Mouse (Mus musculus): ENCODE measurements at regions not wholly inside any gene's neighbourhood (a gene's known extent, or its start where the extent isn't known, plus 50 kb on each side); places are given as distances from the start of the nearest gene placed in this dataset.

- H3K4me3 ChIP-seq: no peak overlapping the region
- intact Hi-C loops (cut with DNase I): no loop called here
- no peak overlapping the region for H3K9ac ChIP-seq (ENCODE audit: low read depth, low read length)
- WGBS: 93% methylated on average over 5 of the region's 5 CpGs
- no peaks in the 10 kb centered on the region for H3K36me3 ChIP-seq (ENCODE audit: control insufficient read depth, insufficient read depth, low read length)
- no peaks in the 10 kb centered on the region for H3K27me3 ChIP-seq (ENCODE audit: control insufficient read depth, insufficient read depth, low read length)
- no peak overlapping the region for H3K27ac ChIP-seq
- H3K79me2 ChIP-seq (replicated peaks; ENCODE audit: control insufficient read depth, insufficient read depth, low read length): no peaks in the 10 kb centered on the region
- H3K4me1 ChIP-seq (ENCODE audit: control insufficient read depth, insufficient read depth, low read length): no peaks in the 10 kb centered on the region
- TF ChIP-seq EP300 (IDR thresholded peaks at IDR 0.05; ENCODE audit: insufficient read depth, low read depth, low read length) (no peak), POLR2A (IDR thresholded peaks at IDR 0.05; ENCODE audit: insufficient read depth, low read depth, low read length) (no peak), CTCF (IDR thresholded peaks at IDR 0.05) (no peak)
- DNase-seq: no peak
Measured at GRCm38 (mm10) chr2:72561383-72561782, 85.4 kb downstream of the Cdca7 start.

- H3K4me1 ChIP-seq (ENCODE audit: control insufficient read depth, insufficient read depth, low read length): no peaks in the 10 kb centered on the region
- intact Hi-C loops (cut with DNase I): no loop called here
- no peak overlapping the region for H3K4me3 ChIP-seq
- no peak for TF ChIP-seq POLR2A (IDR thresholded peaks at IDR 0.05; ENCODE audit: insufficient read depth, low read depth, low read length)
- no peak for TF ChIP-seq CTCF (IDR thresholded peaks at IDR 0.05)
- DNase-seq: no peak
- no peaks in the 10 kb centered on the region for H3K79me2 ChIP-seq (replicated peaks; ENCODE audit: control insufficient read depth, insufficient read depth, low read length)
- no peak overlapping the region for H3K9ac ChIP-seq (ENCODE audit: low read depth, low read length)
- H3K27ac ChIP-seq: no peak overlapping the region
- WGBS: 65% methylated on average over 1 of the region's 1 CpGs
- H3K27me3 ChIP-seq (ENCODE audit: control insufficient read depth, insufficient read depth, low read length): no peaks in the 10 kb centered on the region
- H3K36me3 ChIP-seq (ENCODE audit: control insufficient read depth, insufficient read depth, low read length): no peaks in the 10 kb centered on the region
Measured at GRCm38 (mm10) chr2:72578322-72578721, 102.4 kb downstream of the Cdca7 start.

GRCm38 (mm10) chr2:72581136-72581535 is 105.2 kb downstream of the Cdca7 start:
- H3K36me3 ChIP-seq (ENCODE audit: control insufficient read depth, insufficient read depth, low read length): no peaks in the 10 kb centered on the region
- DNase-seq: no peak
- H3K9ac ChIP-seq (ENCODE audit: low read depth, low read length): no peak overlapping the region
- H3K4me1 ChIP-seq (ENCODE audit: control insufficient read depth, insufficient read depth, low read length): no peaks in the 10 kb centered on the region
- TF ChIP-seq CTCF (IDR thresholded peaks at IDR 0.05) (no peak), POLR2A (IDR thresholded peaks at IDR 0.05; ENCODE audit: insufficient read depth, low read depth, low read length) (no peak)
- intact Hi-C loops (cut with DNase I): no loop called here
- WGBS: 59% methylated on average over 6 of the region's 6 CpGs
- no peak overlapping the region for H3K27ac ChIP-seq
- H3K27me3 ChIP-seq (ENCODE audit: control insufficient read depth, insufficient read depth, low read length): no peaks in the 10 kb centered on the region
- no peak overlapping the region for H3K4me3 ChIP-seq
- H3K79me2 ChIP-seq (replicated peaks; ENCODE audit: control insufficient read depth, insufficient read depth, low read length): no peaks in the 10 kb centered on the region

GRCm38 (mm10) chr2:72588814-72589213 is 112.9 kb downstream of the Cdca7 start:
- H3K36me3 ChIP-seq (ENCODE audit: control insufficient read depth, insufficient read depth, low read length): peaks cover 2% of the 10 kb centered on the region; the same call in 1 of the 2 replicates
- no peak overlapping the region for H3K9ac ChIP-seq (ENCODE audit: low read depth, low read length)
- TF ChIP-seq POLR2A (IDR thresholded peaks at IDR 0.05; ENCODE audit: insufficient read depth, low read depth, low read length) (no peak), EP300 (IDR thresholded peaks at IDR 0.05; ENCODE audit: insufficient read depth, low read depth, low read length) (peak; percentile 53; the same call in 1 of the 2 replicates)
- no peaks in the 10 kb centered on the region for H3K27me3 ChIP-seq (ENCODE audit: control insufficient read depth, insufficient read depth, low read length)
- peak overlapping the region; percentile 26; the same call in 1 of the 2 replicates for H3K27ac ChIP-seq
- 41% methylated on average over 7 of the region's 7 CpGs for WGBS
- H3K4me3 ChIP-seq: no peak overlapping the region
- H3K79me2 ChIP-seq (replicated peaks; ENCODE audit: control insufficient read depth, insufficient read depth, low read length): no peaks in the 10 kb centered on the region
- DNase-seq: peak in 1 of 2 experiments; percentile 14
- H3K4me1 ChIP-seq (ENCODE audit: control insufficient read depth, insufficient read depth, low read length): peaks cover 5% of the 10 kb centered on the region
- intact Hi-C loops (cut with DNase I): no loop called here

GRCm38 (mm10) chr2:72592011-72592410 is 116.1 kb downstream of the Cdca7 start:
- intact Hi-C loops (cut with DNase I): loop anchor here (5.0 kb wide), 1 partner anchor 160 kb away; no protein-coding TSS in a partner anchor
- peaks cover 5% of the 10 kb centered on the region for H3K4me1 ChIP-seq (ENCODE audit: control insufficient read depth, insufficient read depth, low read length)
- 61% methylated on average over 3 of the region's 3 CpGs for WGBS
- H3K36me3 ChIP-seq (ENCODE audit: control insufficient read depth, insufficient read depth, low read length): peaks cover 2% of the 10 kb centered on the region; the same call in 1 of the 2 replicates
- H3K27ac ChIP-seq: no peak overlapping the region
- no peak overlapping the region for H3K9ac ChIP-seq (ENCODE audit: low read depth, low read length)
- no peaks in the 10 kb centered on the region for H3K27me3 ChIP-seq (ENCODE audit: control insufficient read depth, insufficient read depth, low read length)
- no peaks in the 10 kb centered on the region for H3K79me2 ChIP-seq (replicated peaks; ENCODE audit: control insufficient read depth, insufficient read depth, low read length)
- TF ChIP-seq POLR2A (IDR thresholded peaks at IDR 0.05; ENCODE audit: insufficient read depth, low read depth, low read length) (no peak), CTCF (IDR thresholded peaks at IDR 0.05) (no peak), EP300 (IDR thresholded peaks at IDR 0.05; ENCODE audit: insufficient read depth, low read depth, low read length) (no peak)
- DNase-seq: no peak
- no peak overlapping the region for H3K4me3 ChIP-seq

GRCm38 (mm10) chr2:72596994-72597925 is 121.3 kb downstream of the Cdca7 start:
- intact Hi-C loops (cut with DNase I): no loop called here
- Histone ChIP-seq H3K27ac (no peak overlapping the region), H3K27me3 (ENCODE audit: control insufficient read depth, insufficient read depth, low read length) (no peaks in the 10 kb centered on the region), H3K4me1 (ENCODE audit: control insufficient read depth, insufficient read depth, low read length) (no peaks in the 10 kb centered on the region; the same call in 1 of the 2 replicates), H3K4me3 (no peak overlapping the region), H3K9ac (ENCODE audit: low read depth, low read length) (no peak overlapping the region), H3K79me2 (replicated peaks; ENCODE audit: control insufficient read depth, insufficient read depth, low read length) (no peaks in the 10 kb centered on the region), H3K36me3 (ENCODE audit: control insufficient read depth, insufficient read depth, low read length) (no peaks in the 10 kb centered on the region)
- WGBS: 72% methylated on average over 14 of the region's 14 CpGs
- DNase-seq: no peak
- TF ChIP-seq EP300 (IDR thresholded peaks at IDR 0.05; ENCODE audit: insufficient read depth, low read depth, low read length) (no peak), CTCF (IDR thresholded peaks at IDR 0.05) (no peak), POLR2A (IDR thresholded peaks at IDR 0.05; ENCODE audit: insufficient read depth, low read depth, low read length) (no peak)
